Mouse (Mus musculus) heart, embryonic 13.5 days (tissue): ENCODE results near the gene Scgb1b18. TPM values are rescaled to one million over a fixed set of nuclear protein-coding genes. Genes with fewer than 3 reads are reported as not detected.
"Not testable (repeated sequence)": the region's sequence is repeated elsewhere in the genome, so short reads cannot be mapped to it uniquely, and the experiment has no call there.

ENCODE experiments used
- ATAC-seq: fragments of 200-750 bp; cut with Nextera tagmentation; 2 replicates; pipeline ENCODE4 v1.8.0; 2017; ENCODE audit warnings: moderate TSS enrichment; ENCODE audit not compliant: insufficient number of reproducible peaks, low FRiP score, low TSS enrichment; ENCODE audit errors: extremely low read depth
- H3K27ac ChIP-seq: fragments of 300-500 bp; sonication (generic); replicated peaks from 2 replicates; pipeline ENCODE4 v1.5.1; 2015; ENCODE audit warnings: moderate library complexity, mild to moderate bottlenecking, inconsistent platforms
- H3K27me3 ChIP-seq: fragments of 300-500 bp; sonication (generic); replicated peaks from 2 replicates; pipeline ENCODE4 v1.6.1; 2015; ENCODE audit warnings: mild to moderate bottlenecking, inconsistent platforms
- H3K36me3 ChIP-seq: fragments of 300-500 bp; sonication (generic); 2 replicates; pipeline ENCODE4 v1.6.1; 2015; ENCODE audit warnings: mild to moderate bottlenecking, inconsistent platforms
- H3K4me1 ChIP-seq: fragments of 300-500 bp; sonication (generic); 2 replicates; pipeline ENCODE4 v1.6.1; 2015; ENCODE audit warnings: inconsistent platforms
- H3K4me2 ChIP-seq: fragments of 300-500 bp; sonication (generic); 2 replicates; pipeline ENCODE4 v1.6.1; 2015; ENCODE audit warnings: inconsistent platforms, mild to moderate bottlenecking, moderate library complexity
- H3K4me3 ChIP-seq: fragments of 300-500 bp; sonication (generic); 2 replicates; pipeline ENCODE4 v1.5.1; 2015; ENCODE audit warnings: moderate library complexity, mild to moderate bottlenecking, inconsistent platforms
- H3K9ac ChIP-seq: fragments of 300-500 bp; sonication (generic); 2 replicates; pipeline ENCODE4 v1.6.1; 2015; ENCODE audit warnings: inconsistent platforms, mild to moderate bottlenecking, moderate library complexity
- H3K9me3 ChIP-seq: fragments of 300-500 bp; sonication (generic); 2 replicates; pipeline ENCODE4 v1.6.1; 2016; ENCODE audit warnings: inconsistent platforms
- WGBS: fragments of 180-500 bp; shearing (Covaris S2); methylation state at CpG from one replicate; pipeline ENCODE4 v1.1.7; 2015; ENCODE audit warnings: mixed read lengths; 5-methylcytosine and 5-hydroxymethylcytosine counted together
- polyA plus RNA-seq: library from polyadenylated mRNA; unstranded; fragments of >200 nt; fragmentation: Nextera tagmentation; extraction: Ambion mirVana; gene quantifications from 2 replicates; pipeline ENCODE4 v1.2.1, GENCODE M21; 2015

The Scgb1b18 gene
- not detected in 2 replicates for polyA plus RNA-seq

GRCm38 (mm10) chr7:33185268-33185667 is at the start of gene Scgb1b18:
Scgb1b18 (plus strand) TSS chr7:33185568.
- not testable (repeated sequence) for H3K27ac ChIP-seq, ATAC-seq, H3K4me2 ChIP-seq, H3K27me3 ChIP-seq, H3K4me3 ChIP-seq, H3K9ac ChIP-seq, H3K36me3 ChIP-seq, H3K4me1 ChIP-seq, H3K9me3 ChIP-seq
- no CpG with 5 or more reads among the region's 2 CpGs for WGBS

- not testable (repeated sequence) for H3K36me3 ChIP-seq, H3K9ac ChIP-seq, H3K4me1 ChIP-seq, H3K27me3 ChIP-seq, ATAC-seq, H3K4me3 ChIP-seq, H3K9me3 ChIP-seq, H3K4me2 ChIP-seq, H3K27ac ChIP-seq
- WGBS, result 60% methylated on average over 2 of the region's 2 CpGs
Observed at GRCm38 (mm10) chr7:33173764-33174163, 11.6 kb upstream of the Scgb1b18 start, which contains the start of gene Scgb2b18. Scgb2b18 (minus strand) TSS chr7:33173864.

Other genes starting within 250 kb of the Scgb1b18 start
- gene Scgb2b17, start 129.0 kb upstream of the Scgb1b18 start, polyA plus RNA-seq, result not detected in 2 replicates
- not detected in 2 replicates for gene Scgb1b17, start 122.1 kb upstream of the Scgb1b18 start, polyA plus RNA-seq
- gene Scgb2b18, start 11.7 kb upstream of the Scgb1b18 start, polyA plus RNA-seq, result not detected in 2 replicates
- not detected in 2 replicates for gene Scgb2b19, start 94.8 kb downstream of the Scgb1b18 start, polyA plus RNA-seq
- gene Scgb1b19, start 101.7 kb downstream of the Scgb1b18 start, polyA plus RNA-seq, result not detected in 2 replicates
- not detected in 2 replicates for gene Scgb2b20, start 180.8 kb downstream of the Scgb1b18 start, polyA plus RNA-seq
- not detected in 2 replicates for gene Scgb1b20, start 187.7 kb downstream of the Scgb1b18 start, polyA plus RNA-seq